8 mouse cellular contexts compared by ENCODE assay signal in the genomic region with DNA sequence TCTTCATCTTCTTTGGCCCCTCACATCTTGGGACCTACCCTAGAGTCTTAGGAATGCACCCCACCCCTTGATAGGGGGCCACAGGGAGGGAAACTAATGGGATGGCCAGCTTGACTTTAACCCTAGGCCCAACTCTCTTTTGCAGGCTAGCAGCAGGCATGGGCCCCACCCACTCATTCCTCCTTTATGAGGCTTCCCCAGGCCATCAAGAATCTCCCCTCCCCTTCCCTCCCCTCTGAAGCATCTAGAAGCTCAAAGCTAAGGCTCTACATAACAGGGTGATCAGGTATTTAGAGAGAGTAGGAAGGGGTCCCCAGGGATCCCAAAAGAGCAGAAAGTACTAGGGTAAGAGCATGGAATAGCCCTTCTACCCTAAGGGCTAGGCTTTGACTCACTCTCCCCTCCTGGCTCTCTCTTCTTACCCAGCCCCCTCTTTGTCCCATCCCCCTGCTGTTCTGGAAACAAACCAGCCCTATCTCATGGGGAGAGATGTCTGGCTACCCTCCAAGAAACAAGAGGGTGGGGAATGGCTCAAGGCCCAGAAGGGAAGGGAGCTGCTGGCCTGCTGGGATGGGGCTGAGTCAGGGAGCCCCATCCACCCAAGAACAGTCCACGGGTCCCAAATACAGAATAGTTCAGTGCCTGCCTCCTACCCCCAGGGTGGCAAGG. TPM values are rescaled to one million over a fixed set of nuclear protein-coding genes. Genes with fewer than 3 reads are reported as not detected.
DNase-seq lines count a peak whose midpoint lies in the region; ATAC-seq lines count a peak whose summit lies in the region.

No protein-coding gene starts in this region.

- H3K27me3 ChIP-seq in forebrain, embryonic 13.5 days: no peaks in the 10 kb centered on the region
- no peaks in the 10 kb centered on the region for H3K27me3 ChIP-seq in forebrain, embryonic 12.5 days
- no peaks in the 10 kb centered on the region for H3K27me3 ChIP-seq in heart, embryonic 15.5 days
- H3K27me3 ChIP-seq in liver, embryonic 13.5 days: no peaks in the 10 kb centered on the region

- peak overlapping the region; percentile 13; the same call in 1 of the 2 replicates for H3K4me2 ChIP-seq in forebrain, embryonic 13.5 days
- H3K4me2 ChIP-seq in forebrain, embryonic 12.5 days: no peak overlapping the region
- peak overlapping the region; percentile 52 for H3K4me2 ChIP-seq in heart, embryonic 15.5 days
- no peak overlapping the region for H3K4me2 ChIP-seq in liver, embryonic 13.5 days

- peak; percentile 79 for ATAC-seq in forebrain, embryonic 13.5 days
- ATAC-seq in forebrain, embryonic 12.5 days (ENCODE audit: low FRiP score): no peak
- peak; percentile 87 for ATAC-seq in heart, embryonic 15.5 days (replicated peaks; ENCODE audit: insufficient number of reproducible peaks, insufficient read depth, low FRiP score, low read depth)
- ATAC-seq in liver, embryonic 13.5 days (ENCODE audit: low read depth): 0 out of 2 replicates have a peak, but pooled peaks have one; percentile 4

- H3K27ac ChIP-seq in forebrain, embryonic 13.5 days: peak overlapping the region; percentile 48
- no peak overlapping the region for H3K27ac ChIP-seq in forebrain, embryonic 12.5 days
- peak overlapping the region; percentile 88 for H3K27ac ChIP-seq in heart, embryonic 15.5 days
- peak overlapping the region; percentile 60 for H3K27ac ChIP-seq in liver, embryonic 13.5 days

- H3K4me3 ChIP-seq in forebrain, embryonic 13.5 days: no peak overlapping the region
- H3K4me3 ChIP-seq in forebrain, embryonic 12.5 days (replicated peaks): no peak overlapping the region
- no peak overlapping the region for H3K4me3 ChIP-seq in heart, embryonic 15.5 days
- H3K4me3 ChIP-seq in liver, embryonic 13.5 days (replicated peaks): no peak overlapping the region

- H3K9me3 ChIP-seq in forebrain, embryonic 13.5 days (replicated peaks): no peaks in the 10 kb centered on the region
- no peaks in the 10 kb centered on the region for H3K9me3 ChIP-seq in forebrain, embryonic 12.5 days
- no peaks in the 10 kb centered on the region for H3K9me3 ChIP-seq in heart, embryonic 15.5 days (replicated peaks)
- no peaks in the 10 kb centered on the region for H3K9me3 ChIP-seq in liver, embryonic 13.5 days (replicated peaks)

- DNase-seq in cerebellum, postnatal 10 days: peak; percentile 53 to 65
- DNase-seq in kidney, postnatal 10 days: peak; percentile 85
- no peak for DNase-seq in liver, embryonic 13.5 days
- DNase-seq in ovary, adult 18-20 months (ENCODE audit: low spot score): peak; percentile 85
- DNase-seq in spleen, postnatal 4 days (ENCODE audit: low spot score in 2 of 2): no peak

- no peaks in the 10 kb centered on the region for H3K36me3 ChIP-seq in forebrain, embryonic 13.5 days (ENCODE audit: poor library complexity, severe bottlenecking)
- H3K36me3 ChIP-seq in forebrain, embryonic 12.5 days (replicated peaks): no peaks in the 10 kb centered on the region
- no peaks in the 10 kb centered on the region for H3K36me3 ChIP-seq in heart, embryonic 15.5 days
- peaks cover 1% of the 10 kb centered on the region for H3K36me3 ChIP-seq in liver, embryonic 13.5 days

- WGBS in forebrain, embryonic 13.5 days: 4% methylated on average over 1 of the region's 1 CpGs
- 9% methylated on average over 1 of the region's 1 CpGs for WGBS in forebrain, embryonic 12.5 days
- 0% methylated on average over 1 of the region's 1 CpGs for WGBS in heart, embryonic 15.5 days
- WGBS in liver, embryonic 13.5 days (ENCODE audit: insufficient replicate concordance): 43% methylated on average over 1 of the region's 1 CpGs

- H3K9ac ChIP-seq in forebrain, embryonic 13.5 days: no peak overlapping the region
- no peak overlapping the region for H3K9ac ChIP-seq in forebrain, embryonic 12.5 days
- H3K9ac ChIP-seq in heart, embryonic 15.5 days: no peak overlapping the region
- H3K9ac ChIP-seq in liver, embryonic 13.5 days: no peak overlapping the region

- peaks cover 23% of the 10 kb centered on the region for H3K4me1 ChIP-seq in forebrain, embryonic 13.5 days
- H3K4me1 ChIP-seq in forebrain, embryonic 12.5 days: peaks cover 14% of the 10 kb centered on the region
- peaks cover 70% of the 10 kb centered on the region for H3K4me1 ChIP-seq in heart, embryonic 15.5 days (replicated peaks)
- peaks cover 50% of the 10 kb centered on the region for H3K4me1 ChIP-seq in liver, embryonic 13.5 days (replicated peaks)

RNA-seq across cellular contexts. Expression of a gene that starts 11.0 kb away (rescaled TPM):
- 0.81 and 0.83 TPM in 2 replicates for polyA plus RNA-seq in forebrain, embryonic 13.5 days (2015; fragmentation: Nextera tagmentation; extraction: Ambion mirVana)
- 1.3 and 1.5 TPM in 2 replicates for polyA plus RNA-seq in forebrain, embryonic 12.5 days (2016; fragmentation: Nextera tagmentation; extraction: Ambion mirVana)
- 2.4 and 3.7 TPM in 2 replicates for polyA plus RNA-seq in heart, embryonic 15.5 days (2015; fragmentation: Nextera tagmentation; extraction: Ambion mirVana)
- polyA plus RNA-seq in liver, embryonic 13.5 days (2015; fragmentation: Nextera tagmentation; extraction: Ambion mirVana): 89.4 and 99.6 TPM in 2 replicates

RNA-seq across cellular contexts. Expression of a gene that starts 36.6 kb away (rescaled TPM):
- 217 and 236 TPM in 2 replicates for polyA plus RNA-seq in forebrain, embryonic 13.5 days (2015; fragmentation: Nextera tagmentation; extraction: Ambion mirVana)
- 199 and 205 TPM in 2 replicates for polyA plus RNA-seq in forebrain, embryonic 12.5 days (2016; fragmentation: Nextera tagmentation; extraction: Ambion mirVana)
- polyA plus RNA-seq in heart, embryonic 15.5 days (2015; fragmentation: Nextera tagmentation; extraction: Ambion mirVana): 780 and 813 TPM in 2 replicates
- polyA plus RNA-seq in liver, embryonic 13.5 days (2015; fragmentation: Nextera tagmentation; extraction: Ambion mirVana): 130 and 131 TPM in 2 replicates

RNA-seq across cellular contexts. Expression of a gene that starts 46.8 kb away (rescaled TPM):
- 0.21 TPM in 1 of 2 replicates, not detected in the other for polyA plus RNA-seq in forebrain, embryonic 13.5 days (2015; fragmentation: Nextera tagmentation; extraction: Ambion mirVana)
- 0.17 and 0.40 TPM in 2 replicates for polyA plus RNA-seq in forebrain, embryonic 12.5 days (2016; fragmentation: Nextera tagmentation; extraction: Ambion mirVana)
- 0.10 and 0.95 TPM in 2 replicates for polyA plus RNA-seq in heart, embryonic 15.5 days (2015; fragmentation: Nextera tagmentation; extraction: Ambion mirVana)
- 0.83 and 0.85 TPM in 2 replicates for polyA plus RNA-seq in liver, embryonic 13.5 days (2015; fragmentation: Nextera tagmentation; extraction: Ambion mirVana)

RNA-seq across cellular contexts. Expression of a gene that starts 53.2 kb away (rescaled TPM):
- polyA plus RNA-seq in forebrain, embryonic 13.5 days (2015; fragmentation: Nextera tagmentation; extraction: Ambion mirVana): 108 and 122 TPM in 2 replicates
- polyA plus RNA-seq in forebrain, embryonic 12.5 days (2016; fragmentation: Nextera tagmentation; extraction: Ambion mirVana): 106 and 108 TPM in 2 replicates
- 45.7 and 66.2 TPM in 2 replicates for polyA plus RNA-seq in heart, embryonic 15.5 days (2015; fragmentation: Nextera tagmentation; extraction: Ambion mirVana)
- 44.2 and 45.3 TPM in 2 replicates for polyA plus RNA-seq in liver, embryonic 13.5 days (2015; fragmentation: Nextera tagmentation; extraction: Ambion mirVana)

Comparison
In these comparisons a context has a peak if more than half of its experiments do, and no peak if none do; other contexts are left out.
1. H3K4me2 ChIP-seq: peak in forebrain, embryonic 13.5 days (single experiment) and heart, embryonic 15.5 days (single experiment); none in forebrain, embryonic 12.5 days (single experiment) and liver, embryonic 13.5 days (single experiment).
2. DNase-seq: peak in cerebellum, postnatal 10 days (2 of 2), kidney, postnatal 10 days (single experiment) and ovary, adult 18-20 months (single experiment); none in liver, embryonic 13.5 days (single experiment) and spleen, postnatal 4 days (0 of 2).
3. RNA of a gene that starts 11.0 kb away (polyA plus RNA-seq): 89.4 to 99.6 TPM in liver, embryonic 13.5 days; 2.4 to 3.7 TPM in heart, embryonic 15.5 days, 1.3 to 1.5 TPM in forebrain, embryonic 12.5 days and 0.81 to 0.83 TPM in forebrain, embryonic 13.5 days; every median in the first group is over 10 times any median in the second.